Mouse (Mus musculus) hindbrain, embryonic 11.5 days (tissue): ENCODE results near the gene Cxcr2. TPM values are rescaled to one million over a fixed set of nuclear protein-coding genes. Genes with fewer than 3 reads are reported as not detected.
A peak's percentile ranks its signal among the peaks of the same experiment; 100 is the strongest.

Source experiments
- ATAC-seq: fragments of 200-750 bp; cut with Nextera tagmentation; 2 replicates; pipeline ENCODE4 v1.8.0; 2017; ENCODE audit warnings: mild to moderate bottlenecking, moderate TSS enrichment, moderate library complexity; ENCODE audit not compliant: low FRiP score
- DNase-seq: peaks from one replicate; pipeline ENCODE4 v3.0.0-alpha.2; 2015; ENCODE audit warnings: low spot score
- H3K27ac ChIP-seq: fragments of 300-500 bp; sonication (generic); 2 replicates; pipeline ENCODE4 v1.5.1; 2014; ENCODE audit warnings: mild to moderate bottlenecking, low read depth, low read length
- H3K27me3 ChIP-seq: fragments of 300-500 bp; sonication (generic); 2 replicates; pipeline ENCODE4 v1.6.1; 2014; ENCODE audit warnings: mild to moderate bottlenecking, low read length, moderate library complexity, mixed read lengths; ENCODE audit not compliant: control insufficient read depth, insufficient read depth
- H3K36me3 ChIP-seq: fragments of 300-500 bp; sonication (generic); 2 replicates; pipeline ENCODE4 v1.6.1; 2014; ENCODE audit warnings: mild to moderate bottlenecking, low read length, moderate library complexity, mixed read lengths; ENCODE audit not compliant: control insufficient read depth, insufficient read depth
- H3K4me1 ChIP-seq: fragments of 300-500 bp; sonication (generic); replicated peaks from 2 replicates; pipeline ENCODE4 v1.6.1; 2014; ENCODE audit warnings: low read length, mixed read lengths; ENCODE audit not compliant: control insufficient read depth, insufficient read depth
- H3K4me2 ChIP-seq: fragments of 300-500 bp; sonication (generic); replicated peaks from 2 replicates; pipeline ENCODE4 v1.6.1; 2014; ENCODE audit warnings: mild to moderate bottlenecking, low read depth, low read length
- H3K4me3 ChIP-seq: fragments of 300-500 bp; sonication (generic); 2 replicates; pipeline ENCODE4 v1.5.1; 2014; ENCODE audit warnings: low read depth, low read length
- H3K9ac ChIP-seq: fragments of 300-500 bp; sonication (generic); 2 replicates; pipeline ENCODE4 v1.6.1; 2014; ENCODE audit warnings: low read depth, low read length
- H3K9me3 ChIP-seq: fragments of 300-500 bp; sonication (generic); 2 replicates; pipeline ENCODE4 v1.6.1; 2016; ENCODE audit warnings: low read length; ENCODE audit not compliant: control insufficient read depth
- WGBS: fragments of 180-500 bp; shearing (Covaris S2); extraction: QIAGEN DNeasy Blood & Tissue Kit; methylation state at CpG from one replicate; pipeline ENCODE4 v1.1.7; 2014; 5-methylcytosine and 5-hydroxymethylcytosine counted together
- polyA plus RNA-seq: library from polyadenylated mRNA; unstranded; fragments of >200 nt; fragmentation: Nextera tagmentation; extraction: Ambion mirVana; gene quantifications from 2 replicates; pipeline ENCODE4 v1.2.1, GENCODE M21; 2014

Gene Cxcr2
- polyA plus RNA-seq, 1 experiment from 2014 or later: 0.05 TPM

GRCm38 (mm10) chr1:74178618-74179017 lies 24.8 kb downstream of the Cxcr2 start:
- 88% methylated on average over 3 of the region's 3 CpGs for WGBS
- Histone ChIP-seq H3K4me1 (no peaks in the 10 kb centered on the region), H3K27me3 (no peaks in the 10 kb centered on the region), H3K36me3 (no peaks in the 10 kb centered on the region), H3K9me3 (no peaks in the 10 kb centered on the region), H3K9ac (no peak overlapping the region), H3K4me2 (no peak overlapping the region), H3K27ac (no peak overlapping the region), H3K4me3 (no peak overlapping the region)
- DNase-seq (no peak), ATAC-seq (no peak)

- ATAC-seq (no peak), DNase-seq (no peak)
- H3K4me3 ChIP-seq: no peak overlapping the region
- H3K4me2 ChIP-seq: no peak overlapping the region
- no peaks in the 10 kb centered on the region for H3K4me1 ChIP-seq
- 54% methylated on average over 9 of the region's 9 CpGs for WGBS
- H3K9ac ChIP-seq: no peak overlapping the region
- H3K27ac ChIP-seq: no peak overlapping the region
- no peaks in the 10 kb centered on the region for H3K36me3 ChIP-seq
- no peaks in the 10 kb centered on the region for H3K9me3 ChIP-seq
- no peaks in the 10 kb centered on the region for H3K27me3 ChIP-seq
Observed at GRCm38 (mm10) chr1:74179624-74180408, 26.0 kb downstream of the Cxcr2 start.

DNA sequence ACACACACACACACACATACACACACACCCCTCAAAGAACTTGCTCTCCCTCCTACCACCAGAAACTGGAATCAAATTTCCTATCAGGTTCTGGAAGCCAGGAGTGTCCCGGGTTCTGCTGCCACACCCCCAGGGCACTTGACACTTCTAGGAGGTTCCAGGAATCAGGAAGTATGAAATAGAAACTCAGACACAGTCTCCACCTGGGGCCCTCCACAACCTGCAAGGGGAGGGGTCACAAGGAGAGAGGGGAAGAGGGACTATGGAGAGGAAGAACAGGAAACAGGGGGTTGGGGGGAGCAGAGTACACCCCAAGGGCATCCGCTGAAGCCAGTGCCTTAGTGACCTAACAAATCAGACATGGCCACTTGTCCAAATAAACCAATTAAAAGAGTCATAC lies 27.7 kb downstream of the Cxcr2 start:
- DNase-seq: no peak
- Histone ChIP-seq H3K27ac (no peak overlapping the region), H3K36me3 (no peaks in the 10 kb centered on the region), H3K4me3 (no peak overlapping the region), H3K9me3 (no peaks in the 10 kb centered on the region), H3K27me3 (no peaks in the 10 kb centered on the region), H3K9ac (no peak overlapping the region), H3K4me2 (no peak overlapping the region), H3K4me1 (no peaks in the 10 kb centered on the region)
- WGBS: 79% methylated on average over 2 of the region's 2 CpGs
- ATAC-seq: no peak

DNA sequence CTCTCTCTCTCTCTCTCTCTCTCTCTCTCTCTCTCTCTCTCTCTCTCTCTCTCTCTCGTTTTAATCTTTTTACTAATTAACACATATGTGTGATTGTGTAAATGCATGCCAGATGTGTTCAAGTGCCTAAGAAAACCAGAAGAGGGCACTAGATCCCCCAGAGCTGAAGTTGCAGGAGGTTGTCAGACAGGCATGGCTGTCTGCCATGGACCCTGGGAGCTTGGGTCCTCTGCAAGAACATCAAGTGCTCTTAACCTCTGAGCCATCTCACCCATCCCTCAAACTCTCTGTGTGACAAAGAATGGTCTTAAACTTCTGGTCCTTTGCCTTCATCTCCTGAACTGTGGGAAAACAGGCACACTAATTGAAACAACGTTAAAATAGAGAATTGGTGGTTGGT lies 29.2 kb downstream of the Cxcr2 start:
- ATAC-seq: no peak
- Histone ChIP-seq H3K4me2 (no peak overlapping the region), H3K9ac (no peak overlapping the region), H3K9me3 (no peaks in the 10 kb centered on the region), H3K27ac (no peak overlapping the region), H3K36me3 (no peaks in the 10 kb centered on the region), H3K4me1 (no peaks in the 10 kb centered on the region), H3K27me3 (no peaks in the 10 kb centered on the region), H3K4me3 (no peak overlapping the region)
- DNase-seq: no peak
- 65% methylated on average over 2 of the region's 2 CpGs for WGBS

GRCm38 (mm10) chr1:74190471-74190870 lies 36.7 kb downstream of the Cxcr2 start:
- Histone ChIP-seq H3K4me3 (no peak overlapping the region), H3K9me3 (no peaks in the 10 kb centered on the region), H3K9ac (no peak overlapping the region), H3K4me2 (no peak overlapping the region), H3K4me1 (no peaks in the 10 kb centered on the region), H3K27ac (no peak overlapping the region), H3K27me3 (no peaks in the 10 kb centered on the region), H3K36me3 (no peaks in the 10 kb centered on the region)
- WGBS: 89% methylated on average over 7 of the region's 7 CpGs
- ATAC-seq (no peak), DNase-seq (no peak)

DNA sequence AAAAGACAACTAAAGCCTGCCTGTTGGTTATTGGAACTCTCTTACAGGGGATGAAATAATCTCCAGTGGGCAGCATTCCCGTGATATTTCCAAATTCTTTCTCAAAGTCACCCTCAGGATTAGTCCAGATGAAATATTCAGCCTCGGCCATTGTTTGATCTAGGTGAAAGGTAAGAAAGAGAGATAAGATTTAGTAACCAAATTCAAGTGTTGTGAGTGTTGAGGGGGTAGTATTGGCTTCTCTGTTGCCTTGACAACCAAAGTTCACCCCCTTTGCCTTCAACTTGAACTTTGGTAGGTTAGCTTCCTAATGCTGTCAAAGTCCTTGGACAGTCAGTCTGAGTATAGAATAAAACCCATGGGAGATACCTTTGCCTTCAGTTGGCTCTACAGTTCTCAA lies 38.9 kb downstream of the Cxcr2 start:
- no peaks in the 10 kb centered on the region for H3K4me1 ChIP-seq
- no peak overlapping the region for H3K4me2 ChIP-seq
- no peak overlapping the region for H3K27ac ChIP-seq
- no peak overlapping the region for H3K4me3 ChIP-seq
- H3K9me3 ChIP-seq: no peaks in the 10 kb centered on the region
- H3K9ac ChIP-seq: no peak overlapping the region
- H3K36me3 ChIP-seq: no peaks in the 10 kb centered on the region
- no peak for ATAC-seq
- H3K27me3 ChIP-seq: no peaks in the 10 kb centered on the region
- DNase-seq: no peak
- WGBS: 86% methylated on average over 2 of the region's 2 CpGs

DNA sequence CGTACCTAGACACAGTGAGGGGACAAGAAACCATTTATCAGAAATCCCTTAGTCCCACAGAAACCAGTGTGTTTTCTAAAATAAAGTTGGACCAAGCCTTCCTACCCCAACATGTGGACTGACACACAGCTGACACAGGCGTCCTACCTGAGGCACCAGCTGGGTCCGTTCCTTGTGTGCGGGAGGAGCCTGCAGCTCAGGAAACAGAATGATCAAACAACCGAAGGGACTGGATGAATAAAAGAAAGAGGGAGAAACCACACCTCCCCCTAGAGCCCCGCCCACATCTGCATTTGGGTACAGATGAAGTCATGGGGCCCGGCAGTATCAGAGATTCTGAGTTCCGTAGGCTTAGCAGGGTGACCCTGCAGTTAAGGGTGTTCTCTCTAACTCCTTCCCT lies 40.7 kb downstream of the Cxcr2 start, which contains the start of gene Cxcr1:
Gene Cxcr1 (minus strand): TSS at position 187 of the 400 bp plus-strand sequence.
- H3K27ac ChIP-seq: no peak within 1 kb of the TSS
- no peak within 1 kb of the TSS for H3K4me2 ChIP-seq
- 74% methylated on average over 8 of the region's 8 CpGs for WGBS
- ATAC-seq (no peak), DNase-seq (no peak)
- H3K36me3 ChIP-seq: no peaks in the 10 kb centered on the region
- H3K4me1 ChIP-seq: no peaks in the 10 kb centered on the region
- H3K9me3 ChIP-seq: no peaks in the 10 kb centered on the region
- no peak within 1 kb of the TSS for H3K4me3 ChIP-seq
- no peak within 1 kb of the TSS for H3K9ac ChIP-seq
- H3K27me3 ChIP-seq: no peaks in the 10 kb centered on the region

DNA sequence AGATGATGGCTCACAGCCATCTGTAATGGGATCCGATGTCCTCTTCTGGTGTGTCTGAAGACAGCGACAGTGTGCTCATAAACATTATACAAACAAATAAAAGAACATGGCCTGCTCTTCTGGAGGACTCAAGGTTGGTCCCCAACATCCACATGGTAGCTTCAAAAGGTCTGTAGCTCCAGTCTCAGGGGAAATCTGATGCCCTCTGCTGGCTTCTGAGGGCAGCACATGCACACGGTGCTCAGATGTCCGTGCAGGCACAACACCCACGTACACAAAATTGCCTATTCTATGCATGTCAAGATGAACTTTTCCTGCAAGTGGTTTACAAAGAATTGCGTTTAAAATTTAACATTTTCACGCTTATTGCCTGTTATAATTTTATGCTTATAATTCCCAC lies 42.2 kb downstream of the Cxcr2 start:
- H3K27me3 ChIP-seq: no peaks in the 10 kb centered on the region
- no peak overlapping the region for H3K27ac ChIP-seq
- no peaks in the 10 kb centered on the region for H3K9me3 ChIP-seq
- no peaks in the 10 kb centered on the region for H3K4me1 ChIP-seq
- H3K9ac ChIP-seq: no peak overlapping the region
- H3K4me3 ChIP-seq: no peak overlapping the region
- H3K4me2 ChIP-seq: no peak overlapping the region
- ATAC-seq: no peak
- DNase-seq: peak; percentile 55
- WGBS: 53% methylated on average over 7 of the region's 7 CpGs
- H3K36me3 ChIP-seq: no peaks in the 10 kb centered on the region

- Histone ChIP-seq H3K27me3 (no peaks in the 10 kb centered on the region), H3K36me3 (no peaks in the 10 kb centered on the region), H3K9me3 (no peaks in the 10 kb centered on the region), H3K4me3 (no peak overlapping the region), H3K4me1 (no peaks in the 10 kb centered on the region), H3K4me2 (no peak overlapping the region), H3K9ac (no peak overlapping the region), H3K27ac (no peak overlapping the region)
- WGBS: 79% methylated on average over 17 of the region's 17 CpGs
- no peak for ATAC-seq
- no peak for DNase-seq
Observed at GRCm38 (mm10) chr1:74196621-74197419, 43.0 kb downstream of the Cxcr2 start.
